Mouse (Mus musculus): ENCODE results near the gene Melk. TPM values are rescaled to one million over a fixed set of nuclear protein-coding genes. Genes with fewer than 3 reads are reported as not detected.

Melk gene
- polyA plus RNA-seq (2015; fragmentation: Nextera tagmentation; extraction: Ambion mirVana) = 2.5 and 2.7 TPM in 2 replicates

DNA sequence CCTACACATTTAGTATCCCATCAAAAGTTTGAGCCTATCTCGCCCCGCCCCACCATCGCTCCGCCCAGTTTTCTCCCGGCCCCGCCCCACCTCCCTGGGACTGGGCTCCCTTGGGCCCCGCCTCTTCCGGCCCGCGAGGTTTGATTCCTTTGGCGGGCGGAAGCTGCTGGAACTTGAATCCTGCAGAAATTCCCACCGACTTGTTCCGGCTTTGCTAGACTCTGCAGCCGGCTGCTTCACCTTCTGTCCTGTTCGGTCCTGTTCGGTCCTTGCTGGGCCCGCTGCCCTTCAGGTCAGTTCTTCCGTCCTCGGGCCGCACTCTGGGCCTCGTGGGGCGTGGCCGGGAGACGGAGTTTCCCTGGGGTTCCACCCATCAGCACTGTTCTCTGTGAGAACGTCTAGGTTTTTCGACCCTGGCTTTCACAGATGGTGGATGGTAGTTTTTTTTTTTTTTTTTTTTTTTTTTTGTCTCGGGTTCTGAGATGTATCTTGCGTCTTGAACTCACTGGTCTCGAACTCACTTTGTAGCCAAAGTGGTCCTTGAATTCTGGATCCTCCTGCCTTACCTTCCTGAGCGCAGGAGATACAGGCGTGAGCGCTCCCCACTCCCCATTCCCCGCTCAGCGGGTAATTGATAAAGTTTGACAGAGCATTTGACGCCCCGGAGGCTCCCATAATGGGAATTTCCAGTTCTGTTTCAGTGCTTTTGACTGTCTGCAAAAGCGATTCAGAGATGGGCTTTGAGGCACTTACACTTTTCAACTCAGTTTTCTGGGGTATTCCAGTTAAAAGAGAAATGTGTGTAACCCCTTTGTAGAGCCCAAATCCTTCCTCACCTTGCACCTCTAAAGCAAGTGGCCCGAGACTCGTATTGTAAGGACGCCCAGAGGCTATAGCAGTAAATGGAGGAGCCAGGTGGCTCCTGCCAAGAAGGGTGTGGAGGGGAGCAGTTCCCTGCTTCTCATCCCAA lies at the start of gene Melk:
TSS of gene Melk (plus strand) at position 96 of the 970 bp plus-strand sequence.

Other genes starting within 250 kb of the Melk start
- 25.2 and 28.5 TPM in 2 replicates for gene Gne, start 216.7 kb upstream of the Melk start, polyA plus RNA-seq (2015; fragmentation: Nextera tagmentation; extraction: Ambion mirVana)
- gene Rnf38, start 67.1 kb upstream of the Melk start, polyA plus RNA-seq (2015; fragmentation: Nextera tagmentation; extraction: Ambion mirVana) = 10.6 and 13.3 TPM in 2 replicates